Mouse (Mus musculus) natural killer cell, adult 2 months (primary cell): ENCODE measurements around the gene Dhx38.

ENCODE experiments used
- DNase-seq, 2 experiments: peaks; one replicate each; pipeline ENCODE4 v3.0.0; 2022; ENCODE audit warnings: low spot score in 2 of 2

Gene Dhx38

GRCm38 (mm10) chr8:109565498-109566333, at the start of gene Dhx38, which contains the start of gene Txnl4b:
Gene Dhx38 (minus strand): TSS chr8:109565861.
Gene Txnl4b (plus strand): TSS chr8:109565892.
- peak; percentile 98 for DNase-seq

GRCm38 (mm10) chr8:109614243-109615210, 48.9 kb upstream of the Dhx38 start, which contains the start of gene Pkd1l3:
Gene Pkd1l3 (plus strand): TSS chr8:109614517.
- no peak for DNase-seq

GRCm38 (mm10) chr8:109609153-109609502, 43.5 kb upstream of the Dhx38 start:
- no peak for DNase-seq

GRCm38 (mm10) chr8:109608271-109609152, 42.9 kb upstream of the Dhx38 start, which contains the start of gene Dhodh:
Gene Dhodh (minus strand): TSS chr8:109608673.
- peak; percentile 94 to 95 for DNase-seq

GRCm38 (mm10) chr8:109607650-109608049, 42.0 kb upstream of the Dhx38 start:
- no peak for DNase-seq

- DNase-seq: no peak
Observed at GRCm38 (mm10) chr8:109606725-109607124, 41.1 kb upstream of the Dhx38 start.

GRCm38 (mm10) chr8:109595854-109596253, 30.2 kb upstream of the Dhx38 start:
- DNase-seq: peak; percentile 34 to 53

GRCm38 (mm10) chr8:109593117-109593788, 27.6 kb upstream of the Dhx38 start:
- DNase-seq: peak in 1 of 2 experiments; percentile 8

GRCm38 (mm10) chr8:109592164-109592563, 26.5 kb upstream of the Dhx38 start:
- DNase-seq: no peak

GRCm38 (mm10) chr8:109591367-109591766, 25.7 kb upstream of the Dhx38 start:
- no peak for DNase-seq

GRCm38 (mm10) chr8:109590901-109591300, 25.2 kb upstream of the Dhx38 start:
- DNase-seq: no peak

- DNase-seq: no peak
Observed at GRCm38 (mm10) chr8:109586972-109587504, 21.4 kb upstream of the Dhx38 start.

GRCm38 (mm10) chr8:109585652-109586051, 20.0 kb upstream of the Dhx38 start:
- no peak for DNase-seq

GRCm38 (mm10) chr8:109584830-109585229, 19.2 kb upstream of the Dhx38 start:
- DNase-seq: no peak

- DNase-seq: no peak
Observed at GRCm38 (mm10) chr8:109584293-109584692, 18.6 kb upstream of the Dhx38 start.

GRCm38 (mm10) chr8:109578900-109579301, 13.2 kb upstream of the Dhx38 start, which contains the start of gene Hp:
Gene Hp (minus strand): TSS chr8:109579172.
- DNase-seq: no peak

- no peak for DNase-seq
Observed at GRCm38 (mm10) chr8:109576311-109576710, 10.7 kb upstream of the Dhx38 start.

GRCm38 (mm10) chr8:109571139-109571538, 5.5 kb upstream of the Dhx38 start:
- DNase-seq: no peak

GRCm38 (mm10) chr8:109564766-109565165, 895 bp downstream of the Dhx38 start:
- no peak for DNase-seq

GRCm38 (mm10) chr8:109563881-109564280, 1.8 kb downstream of the Dhx38 start:
- DNase-seq: no peak
